Mouse (Mus musculus) lung, adult 2 months (tissue): ENCODE measurements around the gene Kank4.

Experiments used
- CTCF ChIP-seq: fragments of 200-500 bp; IDR thresholded peaks from 2 replicates; pipeline ENCODE4 v1.5.1; 2011; ENCODE audit warnings: mild to moderate bottlenecking, low read length, control low read depth; ENCODE audit not compliant: insufficient read depth
- POLR2A ChIP-seq: fragments of 200-500 bp; IDR thresholded peaks from 2 replicates; pipeline ENCODE4 v1.6.1; 2011; ENCODE audit warnings: low read depth, mild to moderate bottlenecking, control low read depth, low read length, borderline replicate concordance; ENCODE audit errors: extremely low read depth

DNA sequence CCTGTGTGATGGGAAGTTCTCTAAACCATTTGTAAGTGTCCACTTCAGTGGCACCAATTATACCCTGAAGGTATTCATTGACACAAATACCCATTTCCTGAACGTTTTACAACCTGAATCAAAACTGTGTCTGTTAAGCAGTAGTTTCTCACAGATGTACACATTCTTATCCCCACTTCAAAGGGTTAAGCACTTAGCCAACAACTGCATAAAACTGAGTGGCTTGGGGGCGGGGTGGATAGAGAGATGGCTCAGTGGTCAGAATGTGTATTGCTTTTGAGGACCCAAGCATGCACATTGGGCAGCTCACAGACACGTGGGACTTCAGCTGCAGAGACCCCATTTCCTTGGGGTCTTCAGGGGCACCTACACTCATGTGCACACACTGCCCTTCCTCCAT, 29.1 kb upstream of the Kank4 start:
- TF ChIP-seq CTCF (no peak), POLR2A (no peak)
